Mouse (Mus musculus) midbrain, embryonic 11.5 days (tissue): ENCODE data around the gene Ccdc87. TPM values are rescaled to one million over a fixed set of nuclear protein-coding genes. Genes with fewer than 3 reads are reported as not detected.
A peak's percentile ranks its signal among the peaks of the same experiment; 100 is the strongest.
"Not testable (repeated sequence)": the region's sequence is repeated elsewhere in the genome, so short reads cannot be mapped to it uniquely, and the experiment has no call there.

Experiments
- ATAC-seq: fragments of 200-750 bp; cut with Nextera tagmentation; 2 replicates; pipeline ENCODE4 v1.8.0; 2017; ENCODE audit warnings: moderate TSS enrichment, moderate library complexity; ENCODE audit not compliant: low FRiP score
- DNase-seq: peaks from one replicate; pipeline ENCODE4 v3.0.0; 2015; ENCODE audit warnings: low spot score; ENCODE audit errors: missing footprints
- H3K27ac ChIP-seq: fragments of 300-500 bp; sonication (generic); 2 replicates; pipeline ENCODE4 v1.5.1; 2014; ENCODE audit warnings: low read depth, low read length
- H3K27me3 ChIP-seq: fragments of 300-500 bp; sonication (generic); 2 replicates; pipeline ENCODE4 v1.6.1; 2014; ENCODE audit warnings: mild to moderate bottlenecking, low read length, moderate library complexity, mixed read lengths; ENCODE audit not compliant: control insufficient read depth, insufficient read depth
- H3K36me3 ChIP-seq: fragments of 300-500 bp; sonication (generic); 2 replicates; pipeline ENCODE4 v1.6.1; 2014; ENCODE audit warnings: mild to moderate bottlenecking, low read length, moderate library complexity, mixed read lengths; ENCODE audit not compliant: control insufficient read depth, insufficient read depth
- H3K4me1 ChIP-seq: fragments of 300-500 bp; sonication (generic); 2 replicates; pipeline ENCODE4 v1.6.1; 2014; ENCODE audit warnings: low read length; ENCODE audit not compliant: control insufficient read depth, insufficient read depth
- H3K4me2 ChIP-seq: fragments of 300-500 bp; sonication (generic); 2 replicates; pipeline ENCODE4 v1.6.1; 2014; ENCODE audit warnings: mild to moderate bottlenecking, moderate library complexity
- H3K4me3 ChIP-seq: fragments of 300-500 bp; sonication (generic); 2 replicates; pipeline ENCODE4 v1.5.1; 2014; ENCODE audit warnings: low read depth, low read length
- H3K9ac ChIP-seq: fragments of 300-500 bp; sonication (generic); 2 replicates; pipeline ENCODE4 v1.6.1; 2014; ENCODE audit warnings: low read length
- H3K9me3 ChIP-seq: fragments of 300-500 bp; sonication (generic); 2 replicates; pipeline ENCODE4 v1.6.1; 2016; ENCODE audit warnings: low read length; ENCODE audit not compliant: control insufficient read depth
- WGBS: fragments of 180-500 bp; shearing (Covaris S2); extraction: QIAGEN DNeasy Blood & Tissue Kit; methylation state at CpG from one replicate; pipeline ENCODE4 v1.1.7; 2014; 5-methylcytosine and 5-hydroxymethylcytosine counted together
- polyA plus RNA-seq: library from polyadenylated mRNA; unstranded; fragments of >200 nt; fragmentation: Nextera tagmentation; extraction: Ambion mirVana; gene quantifications from 2 replicates; pipeline ENCODE4 v1.2.1, GENCODE M21; 2014

Gene Ccdc87
- polyA plus RNA-seq, 1 experiment from 2014 or later: 0.11 TPM

GRCm38 (mm10) chr19:4810746-4811062 is 28.5 kb upstream of the Ccdc87 start:
- H3K9me3 ChIP-seq: no peaks in the 10 kb centered on the region
- no peaks in the 10 kb centered on the region for H3K27me3 ChIP-seq
- peak overlapping the region; percentile 84 for H3K4me2 ChIP-seq
- no peak for ATAC-seq
- 0% methylated on average over 17 of the region's 17 CpGs for WGBS
- no peaks in the 10 kb centered on the region for H3K36me3 ChIP-seq
- peak overlapping the region; percentile 83 for H3K27ac ChIP-seq
- H3K9ac ChIP-seq: peak overlapping the region; percentile 73
- no peak for DNase-seq
- peaks cover 17% of the 10 kb centered on the region for H3K4me1 ChIP-seq
- H3K4me3 ChIP-seq: peak overlapping the region; percentile 90

- WGBS: under 1% methylated on average over 83 of the region's 83 CpGs
- H3K9me3 ChIP-seq: no peaks in the 10 kb centered on the region
- ATAC-seq: peak; percentile 98
- peak within 1 kb of the TSS; percentile 84 for H3K4me2 ChIP-seq
- peaks cover 17% of the 10 kb centered on the region for H3K4me1 ChIP-seq
- peak; percentile 99 for DNase-seq
- peak within 1 kb of the TSS; percentile 86 for H3K9ac ChIP-seq
- no peaks in the 10 kb centered on the region for H3K27me3 ChIP-seq
- peak within 1 kb of the TSS; percentile 90 for H3K4me3 ChIP-seq
- H3K27ac ChIP-seq: peak within 1 kb of the TSS; percentile 83
- no peaks in the 10 kb centered on the region for H3K36me3 ChIP-seq
Observed at GRCm38 (mm10) chr19:4811063-4811908, 27.9 kb upstream of the Ccdc87 start, which contains the start of the genes Gm21992 and Rbm14. Gene Gm21992 (minus strand): TSS chr19:4811612. Gene Rbm14 (minus strand): TSS chr19:4811634.

GRCm38 (mm10) chr19:4811909-4812242 is 27.3 kb upstream of the Ccdc87 start:
- H3K4me3 ChIP-seq: peak overlapping the region; percentile 90
- ATAC-seq: peak; percentile 49; the same call in 1 of the 2 replicates
- 8% methylated on average over 12 of the region's 12 CpGs for WGBS

GRCm38 (mm10) chr19:4812334-4812949 is 26.7 kb upstream of the Ccdc87 start:
- H3K4me1 ChIP-seq: peaks cover 17% of the 10 kb centered on the region
- not testable (repeated sequence) for H3K9me3 ChIP-seq, ATAC-seq, H3K27me3 ChIP-seq, H3K27ac ChIP-seq, H3K36me3 ChIP-seq, DNase-seq
- H3K9ac ChIP-seq: peak overlapping the region; percentile 86
- H3K4me3 ChIP-seq: peak overlapping the region; percentile 90
- WGBS: 81% methylated on average over 8 of the region's 8 CpGs
- H3K4me2 ChIP-seq: peak overlapping the region; percentile 84

More at GRCm38 (mm10) chr19:4811909-4812242, 27.3 kb upstream of the Ccdc87 start:
- Histone ChIP-seq H3K4me1 (peaks cover 17% of the 10 kb centered on the region), H3K36me3 (no peaks in the 10 kb centered on the region), H3K4me2 (peak overlapping the region; percentile 84), H3K9me3 (no peaks in the 10 kb centered on the region), H3K9ac (peak overlapping the region; percentile 86), H3K27ac (peak overlapping the region; percentile 80; the same call in 1 of the 2 replicates), H3K27me3 (no peaks in the 10 kb centered on the region)
- no peak for DNase-seq

GRCm38 (mm10) chr19:4813015-4813414 is 26.2 kb upstream of the Ccdc87 start:
- Histone ChIP-seq H3K36me3 (no peaks in the 10 kb centered on the region), H3K4me3 (no peak overlapping the region), H3K27ac (no peak overlapping the region), H3K27me3 (no peaks in the 10 kb centered on the region), H3K9me3 (no peaks in the 10 kb centered on the region), H3K9ac (no peak overlapping the region), H3K4me2 (no peak overlapping the region), H3K4me1 (peaks cover 17% of the 10 kb centered on the region)
- DNase-seq (no peak), ATAC-seq (no peak)
- 76% methylated on average over 6 of the region's 6 CpGs for WGBS

- no peak overlapping the region for H3K4me3 ChIP-seq
- 65% methylated on average over 1 of the region's 1 CpGs for WGBS
- H3K9me3 ChIP-seq: no peaks in the 10 kb centered on the region
- no peaks in the 10 kb centered on the region for H3K36me3 ChIP-seq
- no peak overlapping the region for H3K9ac ChIP-seq
- no peak overlapping the region for H3K4me2 ChIP-seq
- H3K27ac ChIP-seq: no peak overlapping the region
- H3K27me3 ChIP-seq: no peaks in the 10 kb centered on the region
- ATAC-seq (no peak), DNase-seq (peak; percentile 35)
- H3K4me1 ChIP-seq: peaks cover under 1% of the 10 kb centered on the region; the same call in 1 of the 2 replicates
Observed at GRCm38 (mm10) chr19:4817182-4817835, 21.9 kb upstream of the Ccdc87 start.

GRCm38 (mm10) chr19:4820678-4821303 is 18.4 kb upstream of the Ccdc87 start:
- no peak overlapping the region for H3K4me3 ChIP-seq
- no peaks in the 10 kb centered on the region for H3K27me3 ChIP-seq
- no peak for DNase-seq
- no peak overlapping the region for H3K9ac ChIP-seq
- H3K27ac ChIP-seq: no peak overlapping the region
- H3K9me3 ChIP-seq: no peaks in the 10 kb centered on the region
- 92% methylated on average over 5 of the region's 5 CpGs for WGBS
- no peaks in the 10 kb centered on the region for H3K4me1 ChIP-seq
- peaks cover 2% of the 10 kb centered on the region; the same call in 1 of the 2 replicates for H3K36me3 ChIP-seq
- no peak overlapping the region for H3K4me2 ChIP-seq
- ATAC-seq: no peak

- WGBS: 62% methylated on average over 16 of the region's 16 CpGs
- no peaks in the 10 kb centered on the region for H3K9me3 ChIP-seq
- no peaks in the 10 kb centered on the region for H3K4me1 ChIP-seq
- DNase-seq: no peak
- no peak for ATAC-seq
- no peak overlapping the region for H3K9ac ChIP-seq
- no peak overlapping the region for H3K4me2 ChIP-seq
- H3K4me3 ChIP-seq: no peak overlapping the region
- no peaks in the 10 kb centered on the region for H3K27me3 ChIP-seq
- no peak overlapping the region for H3K27ac ChIP-seq
- peaks cover 2% of the 10 kb centered on the region; the same call in 1 of the 2 replicates for H3K36me3 ChIP-seq
Observed at GRCm38 (mm10) chr19:4828444-4829114, 10.6 kb upstream of the Ccdc87 start.
